Mouse (Mus musculus): ENCODE measurements at regions not wholly inside any gene's neighbourhood (a gene's known extent, or its start where the extent isn't known, plus 50 kb on each side); places are given as distances from the start of the nearest gene placed in this dataset.

DNA sequence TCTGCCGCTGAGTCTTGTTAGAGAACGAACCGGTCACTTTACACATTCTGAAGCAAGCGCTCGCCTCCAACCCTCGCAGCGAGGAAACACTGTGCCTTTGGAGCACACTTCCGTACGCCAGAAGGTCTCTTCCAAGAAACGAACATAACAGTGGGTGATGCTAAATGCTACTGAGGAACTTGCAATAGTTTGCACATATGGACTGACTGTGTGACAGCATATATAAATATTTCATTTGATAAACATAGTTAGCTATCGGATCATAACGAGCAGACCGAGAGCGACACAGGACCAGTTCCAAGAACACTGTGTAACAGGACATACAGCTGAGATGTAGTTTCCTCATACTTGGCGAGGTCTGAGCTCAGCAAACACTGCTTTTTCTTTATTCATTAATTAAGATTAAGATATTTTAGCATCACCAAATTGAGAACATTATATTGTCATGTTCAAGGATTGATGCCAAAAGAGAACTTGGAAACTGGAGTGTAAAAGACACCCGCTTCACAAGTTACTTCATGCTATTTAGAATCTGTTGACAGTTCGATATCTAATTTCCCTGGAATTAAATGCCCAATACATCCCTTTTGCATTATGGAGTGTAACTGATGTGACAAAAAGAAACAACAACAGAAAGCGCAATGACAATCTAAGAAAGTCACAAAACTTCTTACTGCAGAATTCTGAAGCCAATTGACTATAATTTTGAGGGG, 314.3 kb upstream of the Nrip1 start:
- TF ChIP-seq CTCF (conservative IDR thresholded peaks at IDR 0.05; ENCODE audit: low read length) (no peak), NANOG (IDR thresholded peaks at IDR 0.05; ENCODE audit: borderline replicate concordance, low read length) (no peak)

Data from E14TG2a.4 (cell line).